Mouse (Mus musculus): Measurements from ENCODE around the gene Ghsr.
"Not testable (repeated sequence)": the region's sequence is repeated elsewhere in the genome, so short reads cannot be mapped to it uniquely, and the experiment has no call there.

The Ghsr gene

GRCm38 (mm10) chr3:27371276-27371621 lies at the start of gene Ghsr:
Ghsr (plus strand) TSS chr3:27371351.
- no peak for DNase-seq

GRCm38 (mm10) chr3:27322591-27322990 lies 48.6 kb upstream of the Ghsr start:
- DNase-seq = no peak

GRCm38 (mm10) chr3:27323551-27323950 lies 47.6 kb upstream of the Ghsr start:
- no peak for DNase-seq

- no peak for DNase-seq
Observed at GRCm38 (mm10) chr3:27326633-27327191, 44.4 kb upstream of the Ghsr start.

GRCm38 (mm10) chr3:27330706-27331105 lies 40.4 kb upstream of the Ghsr start:
- DNase-seq = no peak

GRCm38 (mm10) chr3:27338437-27338836 lies 32.7 kb upstream of the Ghsr start:
- DNase-seq = no peak

GRCm38 (mm10) chr3:27338887-27339286 lies 32.3 kb upstream of the Ghsr start:
- no peak for DNase-seq

GRCm38 (mm10) chr3:27340757-27341156 lies 30.4 kb upstream of the Ghsr start:
- no peak for DNase-seq

GRCm38 (mm10) chr3:27342462-27342861 lies 28.7 kb upstream of the Ghsr start:
- no peak for DNase-seq

- DNase-seq = no peak
Observed at GRCm38 (mm10) chr3:27345526-27345925, 25.6 kb upstream of the Ghsr start.

GRCm38 (mm10) chr3:27348462-27348861 lies 22.7 kb upstream of the Ghsr start:
- DNase-seq = no peak

- DNase-seq = no peak
Observed at GRCm38 (mm10) chr3:27351105-27351504, 20.0 kb upstream of the Ghsr start.

GRCm38 (mm10) chr3:27359100-27359720 lies 11.9 kb upstream of the Ghsr start:
- DNase-seq = no peak

- no peak for DNase-seq
Observed at GRCm38 (mm10) chr3:27370125-27370524, 1.0 kb upstream of the Ghsr start.

- DNase-seq = no peak
Observed at GRCm38 (mm10) chr3:27370582-27371275, 422 bp upstream of the Ghsr start.

- DNase-seq = no peak
Observed at GRCm38 (mm10) chr3:27371725-27372650, 837 bp downstream of the Ghsr start.

GRCm38 (mm10) chr3:27374396-27374795 lies 3.2 kb downstream of the Ghsr start:
- DNase-seq = no peak

GRCm38 (mm10) chr3:27377935-27378334 lies 6.8 kb downstream of the Ghsr start:
- no peak for DNase-seq

GRCm38 (mm10) chr3:27384836-27385235 lies 13.7 kb downstream of the Ghsr start:
- no peak for DNase-seq

- no peak for DNase-seq
Observed at GRCm38 (mm10) chr3:27389923-27390322, 18.8 kb downstream of the Ghsr start.

GRCm38 (mm10) chr3:27400996-27401395 lies 29.8 kb downstream of the Ghsr start:
- DNase-seq = not testable (repeated sequence)

GRCm38 (mm10) chr3:27406440-27406839 lies 35.3 kb downstream of the Ghsr start:
- no peak for DNase-seq

GRCm38 (mm10) chr3:27408564-27408963 lies 37.4 kb downstream of the Ghsr start:
- no peak for DNase-seq
